Mouse (Mus musculus) lung, adult 2 months (tissue): ENCODE data around the gene Snx25.

Source experiments
- CTCF ChIP-seq: fragments of 200-500 bp; IDR thresholded peaks from 2 replicates; pipeline ENCODE4 v1.5.1; 2011; ENCODE audit warnings: mild to moderate bottlenecking, low read length, control low read depth; ENCODE audit not compliant: insufficient read depth
- POLR2A ChIP-seq: fragments of 200-500 bp; IDR thresholded peaks from 2 replicates; pipeline ENCODE4 v1.6.1; 2011; ENCODE audit warnings: low read depth, mild to moderate bottlenecking, control low read depth, low read length, borderline replicate concordance; ENCODE audit errors: extremely low read depth

DNA sequence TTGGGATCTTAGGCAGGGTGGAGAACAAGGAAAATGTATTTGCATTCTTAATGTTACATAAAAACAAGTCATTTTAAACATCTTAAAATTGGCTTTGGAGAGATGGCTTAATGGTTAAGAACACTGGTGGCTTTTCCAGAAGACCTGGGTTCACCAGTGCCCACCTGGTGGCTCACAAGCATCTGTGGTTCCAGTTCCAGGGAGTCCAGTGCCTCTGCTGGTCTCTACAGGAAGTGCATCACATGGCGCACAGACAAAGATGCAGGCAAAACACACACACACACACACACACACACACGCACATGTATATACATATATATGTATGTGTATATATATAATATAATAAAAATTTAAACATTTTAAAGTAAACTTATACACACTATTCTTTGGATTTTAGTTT is 157.8 kb downstream of the Snx25 start:
- TF ChIP-seq CTCF (peak; percentile 38; the same call in 1 of the 2 replicates), POLR2A (no peak)
